Mouse (Mus musculus): ENCODE data around the gene Mlh3. TPM values are rescaled to one million over a fixed set of nuclear protein-coding genes. Genes with fewer than 3 reads are reported as not detected.
"Not testable (repeated sequence)": the region's sequence is repeated elsewhere in the genome, so short reads cannot be mapped to it uniquely, and the experiment has no call there.

The Mlh3 gene
- polyA plus RNA-seq, 1 experiment: 0.99 TPM

DNA sequence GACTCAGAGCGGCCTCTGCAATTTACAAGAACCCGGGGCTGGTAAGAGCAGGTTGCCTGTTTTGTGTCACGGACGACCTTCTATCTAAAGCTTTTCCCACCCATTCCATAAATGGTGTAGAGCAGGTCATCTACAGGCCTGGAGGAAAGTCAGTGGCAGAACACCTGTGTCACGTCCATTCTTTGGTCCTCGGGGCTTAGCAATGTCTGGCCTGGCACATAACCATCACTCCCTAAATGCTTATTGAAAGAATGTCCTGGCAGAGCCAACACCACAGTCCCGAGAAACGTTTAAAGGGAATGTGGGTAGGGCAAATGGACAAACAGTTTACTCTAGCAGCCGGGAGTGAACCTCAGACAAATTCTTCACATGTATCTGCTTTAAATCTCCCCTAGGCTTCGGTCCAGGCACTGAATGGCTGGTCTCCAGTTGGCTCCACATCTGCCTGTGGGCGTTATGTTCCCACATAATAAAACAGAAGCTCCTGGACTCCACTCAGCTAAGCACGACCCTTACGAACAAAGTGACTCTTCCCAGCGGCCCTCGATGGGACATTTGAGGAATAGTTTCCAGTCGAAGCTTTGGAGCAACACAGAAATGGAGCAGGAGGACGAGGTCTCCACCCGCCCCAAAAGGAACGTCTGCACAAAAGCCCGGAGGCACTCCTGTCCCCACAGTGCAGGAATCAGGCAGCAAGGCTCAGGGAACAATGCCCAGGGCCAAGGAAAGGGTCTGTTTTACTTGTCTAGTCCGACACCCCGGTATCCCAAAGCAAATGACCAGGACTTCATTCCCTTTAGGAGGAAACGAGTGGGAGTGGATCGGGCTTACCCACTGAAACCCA lies 19.0 kb upstream of the Mlh3 start:
- H3K4me3 ChIP-seq (ENCODE audit: low read depth, low read length): peak overlapping the region; percentile 69

GRCm38 (mm10) chr12:85288486-85289156 lies 18.2 kb upstream of the Mlh3 start, which contains the start of gene Zc2hc1c:
Gene Zc2hc1c, plus strand, starts transcription at chr12:85288591.
- no peaks in the 10 kb centered on the region for H3K27me3 ChIP-seq (ENCODE audit: control insufficient read depth, insufficient read depth, low read length)
- WGBS: 2% methylated on average over 30 of the region's 31 CpGs
- H3K36me3 ChIP-seq (ENCODE audit: control insufficient read depth, insufficient read depth, low read length): no peaks in the 10 kb centered on the region
- peak within 1 kb of the TSS; percentile 39 for H3K27ac ChIP-seq (ENCODE audit: insufficient read depth, low read depth, low read length)
- TF ChIP-seq CTCF (IDR thresholded peaks at IDR 0.05; ENCODE audit: extremely low read depth, insufficient read length, insufficient replicate concordance, low read depth, low read length): no peak
- no peak for TF ChIP-seq POLR2A (IDR thresholded peaks at IDR 0.05; ENCODE audit: low read depth, low read length)
- H3K4me3 ChIP-seq (ENCODE audit: low read depth, low read length): peak within 1 kb of the TSS; percentile 69
- peaks cover 8% of the 10 kb centered on the region for H3K4me1 ChIP-seq (ENCODE audit: control insufficient read depth, insufficient read depth, insufficient read length, low read length)

More for the DNA sequence above, 19.0 kb upstream of the Mlh3 start:
- Histone ChIP-seq H3K36me3 (ENCODE audit: control insufficient read depth, insufficient read depth, low read length) (no peaks in the 10 kb centered on the region), H3K27ac (ENCODE audit: insufficient read depth, low read depth, low read length) (peak overlapping the region; percentile 28; the same call in 1 of the 2 replicates), H3K27me3 (ENCODE audit: control insufficient read depth, insufficient read depth, low read length) (no peaks in the 10 kb centered on the region), H3K4me1 (ENCODE audit: control insufficient read depth, insufficient read depth, insufficient read length, low read length) (peaks cover 8% of the 10 kb centered on the region)
- WGBS: 56% methylated on average over 24 of the region's 24 CpGs
- TF ChIP-seq POLR2A (IDR thresholded peaks at IDR 0.05; ENCODE audit: low read depth, low read length): no peak
- TF ChIP-seq CTCF (IDR thresholded peaks at IDR 0.05; ENCODE audit: extremely low read depth, insufficient read length, insufficient replicate concordance, low read depth, low read length): no peak

- Histone ChIP-seq H3K36me3 (ENCODE audit: control insufficient read depth, insufficient read depth, low read length) (no peaks in the 10 kb centered on the region), H3K4me3 (ENCODE audit: low read depth, low read length) (peak within 1 kb of the TSS; percentile 69), H3K27me3 (ENCODE audit: control insufficient read depth, insufficient read depth, low read length) (no peaks in the 10 kb centered on the region), H3K4me1 (ENCODE audit: control insufficient read depth, insufficient read depth, insufficient read length, low read length) (peaks cover 8% of the 10 kb centered on the region), H3K27ac (ENCODE audit: insufficient read depth, low read depth, low read length) (peak within 1 kb of the TSS; percentile 39)
- no peak for TF ChIP-seq CTCF (IDR thresholded peaks at IDR 0.05; ENCODE audit: extremely low read depth, insufficient read length, insufficient replicate concordance, low read depth, low read length)
- TF ChIP-seq POLR2A (IDR thresholded peaks at IDR 0.05; ENCODE audit: low read depth, low read length): no peak
- WGBS: 12% methylated on average over 21 of the region's 21 CpGs
Observed at GRCm38 (mm10) chr12:85287809-85288485, 17.5 kb upstream of the Mlh3 start, which contains the start of gene Acyp1. Gene Acyp1, minus strand, starts transcription at chr12:85288438.

- Histone ChIP-seq H3K4me3 (ENCODE audit: low read depth, low read length) (no peak overlapping the region), H3K4me1 (ENCODE audit: control insufficient read depth, insufficient read depth, insufficient read length, low read length) (peaks cover 5% of the 10 kb centered on the region; the same call in 1 of the 2 replicates), H3K27me3 (ENCODE audit: control insufficient read depth, insufficient read depth, low read length) (no peaks in the 10 kb centered on the region), H3K27ac (ENCODE audit: insufficient read depth, low read depth, low read length) (no peak overlapping the region), H3K36me3 (ENCODE audit: control insufficient read depth, insufficient read depth, low read length) (no peaks in the 10 kb centered on the region)
- WGBS: 43% methylated on average over 5 of the region's 5 CpGs
- TF ChIP-seq POLR2A (IDR thresholded peaks at IDR 0.05; ENCODE audit: low read depth, low read length) (no peak), CTCF (IDR thresholded peaks at IDR 0.05; ENCODE audit: extremely low read depth, insufficient read length, insufficient replicate concordance, low read depth, low read length) (no peak)
Observed at GRCm38 (mm10) chr12:85286941-85287340, 16.5 kb upstream of the Mlh3 start.

GRCm38 (mm10) chr12:85284996-85285395 lies 14.6 kb upstream of the Mlh3 start:
- no peaks in the 10 kb centered on the region for H3K27me3 ChIP-seq (ENCODE audit: control insufficient read depth, insufficient read depth, low read length)
- no peak overlapping the region for H3K4me3 ChIP-seq (ENCODE audit: low read depth, low read length)
- no peaks in the 10 kb centered on the region for H3K36me3 ChIP-seq (ENCODE audit: control insufficient read depth, insufficient read depth, low read length)
- TF ChIP-seq POLR2A (IDR thresholded peaks at IDR 0.05; ENCODE audit: low read depth, low read length): no peak
- 82% methylated on average over 4 of the region's 4 CpGs for WGBS
- peaks cover 5% of the 10 kb centered on the region; the same call in 1 of the 2 replicates for H3K4me1 ChIP-seq (ENCODE audit: control insufficient read depth, insufficient read depth, insufficient read length, low read length)
- H3K27ac ChIP-seq (ENCODE audit: insufficient read depth, low read depth, low read length): no peak overlapping the region

- WGBS: 60% methylated on average over 8 of the region's 8 CpGs
- H3K4me3 ChIP-seq (ENCODE audit: low read depth, low read length): no peak overlapping the region
- H3K27ac ChIP-seq (ENCODE audit: insufficient read depth, low read depth, low read length): no peak overlapping the region
- no peaks in the 10 kb centered on the region for H3K27me3 ChIP-seq (ENCODE audit: control insufficient read depth, insufficient read depth, low read length)
- TF ChIP-seq CTCF (IDR thresholded peaks at IDR 0.05; ENCODE audit: extremely low read depth, insufficient read length, insufficient replicate concordance, low read depth, low read length): no peak
- peaks cover 5% of the 10 kb centered on the region; the same call in 1 of the 2 replicates for H3K4me1 ChIP-seq (ENCODE audit: control insufficient read depth, insufficient read depth, insufficient read length, low read length)
- H3K36me3 ChIP-seq (ENCODE audit: control insufficient read depth, insufficient read depth, low read length): no peaks in the 10 kb centered on the region
Observed at GRCm38 (mm10) chr12:85284331-85284730, 13.9 kb upstream of the Mlh3 start.

- H3K4me1 ChIP-seq (ENCODE audit: control insufficient read depth, insufficient read depth, insufficient read length, low read length); H3K36me3 ChIP-seq (ENCODE audit: control insufficient read depth, insufficient read depth, low read length); H3K4me3 ChIP-seq (ENCODE audit: low read depth, low read length); H3K27me3 ChIP-seq (ENCODE audit: control insufficient read depth, insufficient read depth, low read length); H3K27ac ChIP-seq (ENCODE audit: insufficient read depth, low read depth, low read length): not testable (repeated sequence)
- WGBS: 71% methylated on average over 2 of the region's 4 CpGs
Observed at GRCm38 (mm10) chr12:85281756-85282155, 11.4 kb upstream of the Mlh3 start.

Data from small intestine, adult 2 months (tissue).